Mouse (Mus musculus): ENCODE data around the gene Tob1. TPM values are rescaled to one million over a fixed set of nuclear protein-coding genes. Genes with fewer than 3 reads are reported as not detected.
A peak's percentile ranks its signal among the peaks of the same experiment; 100 is the strongest.

The Tob1 gene
- 172 and 175 TPM in 2 replicates for polyA plus RNA-seq (2012; ENCODE audit: insufficient read depth, insufficient read length, missing spikeins)

GRCm38 (mm10) chr11:94211124-94211603 is at the start of gene Tob1:
TSS of gene Tob1 (plus strand) at chr11:94211454.
- H3K27ac ChIP-seq (replicated peaks; ENCODE audit: low read depth, low read length): peak within 1 kb of the TSS; percentile 96
- H3K4me1 ChIP-seq (ENCODE audit: control insufficient read depth, insufficient read depth, insufficient read length, low read length): no peaks in the 10 kb centered on the region
- peak within 1 kb of the TSS; percentile 82 for H3K4me3 ChIP-seq (ENCODE audit: insufficient read depth, low read depth, low read length)

GRCm38 (mm10) chr11:94161867-94162581 is 49.2 kb upstream of the Tob1 start:
- peaks cover 31% of the 10 kb centered on the region for H3K4me1 ChIP-seq (ENCODE audit: control insufficient read depth, insufficient read depth, insufficient read length, low read length)
- no peak overlapping the region for H3K4me3 ChIP-seq (ENCODE audit: insufficient read depth, low read depth, low read length)
- H3K27ac ChIP-seq (replicated peaks; ENCODE audit: low read depth, low read length): peak overlapping the region; percentile 99

GRCm38 (mm10) chr11:94163005-94163767 is 48.1 kb upstream of the Tob1 start:
- Histone ChIP-seq H3K4me3 (ENCODE audit: insufficient read depth, low read depth, low read length) (no peak overlapping the region), H3K4me1 (ENCODE audit: control insufficient read depth, insufficient read depth, insufficient read length, low read length) (peaks cover 31% of the 10 kb centered on the region), H3K27ac (replicated peaks; ENCODE audit: low read depth, low read length) (peak overlapping the region; percentile 99)

GRCm38 (mm10) chr11:94165745-94166144 is 45.5 kb upstream of the Tob1 start:
- Histone ChIP-seq H3K27ac (replicated peaks; ENCODE audit: low read depth, low read length) (no peak overlapping the region), H3K4me3 (ENCODE audit: insufficient read depth, low read depth, low read length) (no peak overlapping the region), H3K4me1 (ENCODE audit: control insufficient read depth, insufficient read depth, insufficient read length, low read length) (peaks cover 23% of the 10 kb centered on the region)

GRCm38 (mm10) chr11:94168238-94168637 is 43.0 kb upstream of the Tob1 start:
- Histone ChIP-seq H3K27ac (replicated peaks; ENCODE audit: low read depth, low read length) (no peak overlapping the region), H3K4me3 (ENCODE audit: insufficient read depth, low read depth, low read length) (no peak overlapping the region), H3K4me1 (ENCODE audit: control insufficient read depth, insufficient read depth, insufficient read length, low read length) (peaks cover 4% of the 10 kb centered on the region)

GRCm38 (mm10) chr11:94169596-94169995 is 41.7 kb upstream of the Tob1 start:
- H3K4me1 ChIP-seq (ENCODE audit: control insufficient read depth, insufficient read depth, insufficient read length, low read length): no peaks in the 10 kb centered on the region; the same call in 1 of the 2 replicates
- H3K27ac ChIP-seq (replicated peaks; ENCODE audit: low read depth, low read length): no peak overlapping the region
- no peak overlapping the region for H3K4me3 ChIP-seq (ENCODE audit: insufficient read depth, low read depth, low read length)

- Histone ChIP-seq H3K4me1 (ENCODE audit: control insufficient read depth, insufficient read depth, insufficient read length, low read length) (peaks cover 9% of the 10 kb centered on the region), H3K27ac (replicated peaks; ENCODE audit: low read depth, low read length) (no peak overlapping the region), H3K4me3 (ENCODE audit: insufficient read depth, low read depth, low read length) (no peak overlapping the region)
These were observed 39.6 kb upstream of the Tob1 start for GRCm38 (mm10) chr11:94171691-94172090.

GRCm38 (mm10) chr11:94172186-94172585 is 39.1 kb upstream of the Tob1 start:
- peaks cover 9% of the 10 kb centered on the region for H3K4me1 ChIP-seq (ENCODE audit: control insufficient read depth, insufficient read depth, insufficient read length, low read length)
- no peak overlapping the region for H3K27ac ChIP-seq (replicated peaks; ENCODE audit: low read depth, low read length)

GRCm38 (mm10) chr11:94173726-94174146 is 37.5 kb upstream of the Tob1 start:
- Histone ChIP-seq H3K4me1 (ENCODE audit: control insufficient read depth, insufficient read depth, insufficient read length, low read length) (peaks cover 9% of the 10 kb centered on the region), H3K27ac (replicated peaks; ENCODE audit: low read depth, low read length) (no peak overlapping the region), H3K4me3 (ENCODE audit: insufficient read depth, low read depth, low read length) (no peak overlapping the region)

More at GRCm38 (mm10) chr11:94172186-94172585, 39.1 kb upstream of the Tob1 start:
- H3K4me3 ChIP-seq (ENCODE audit: insufficient read depth, low read depth, low read length): no peak overlapping the region

- peaks cover 9% of the 10 kb centered on the region for H3K4me1 ChIP-seq (ENCODE audit: control insufficient read depth, insufficient read depth, insufficient read length, low read length)
- H3K27ac ChIP-seq (replicated peaks; ENCODE audit: low read depth, low read length): 0 out of 2 replicates have a peak overlapping the region, but pooled peaks have one; percentile 34
These were observed 36.0 kb upstream of the Tob1 start for GRCm38 (mm10) chr11:94175288-94175687.

GRCm38 (mm10) chr11:94175694-94176093 is 35.6 kb upstream of the Tob1 start:
- Histone ChIP-seq H3K27ac (replicated peaks; ENCODE audit: low read depth, low read length) (0 out of 2 replicates have a peak overlapping the region, but pooled peaks have one; percentile 34), H3K4me1 (ENCODE audit: control insufficient read depth, insufficient read depth, insufficient read length, low read length) (peaks cover 9% of the 10 kb centered on the region), H3K4me3 (ENCODE audit: insufficient read depth, low read depth, low read length) (no peak overlapping the region)

More at GRCm38 (mm10) chr11:94175288-94175687, 36.0 kb upstream of the Tob1 start:
- H3K4me3 ChIP-seq (ENCODE audit: insufficient read depth, low read depth, low read length): no peak overlapping the region

- Histone ChIP-seq H3K4me3 (ENCODE audit: insufficient read depth, low read depth, low read length) (no peak overlapping the region), H3K4me1 (ENCODE audit: control insufficient read depth, insufficient read depth, insufficient read length, low read length) (peaks cover 15% of the 10 kb centered on the region), H3K27ac (replicated peaks; ENCODE audit: low read depth, low read length) (no peak overlapping the region)
These were observed 33.2 kb upstream of the Tob1 start for GRCm38 (mm10) chr11:94177841-94178585.

GRCm38 (mm10) chr11:94179768-94180167 is 31.5 kb upstream of the Tob1 start:
- Histone ChIP-seq H3K4me1 (ENCODE audit: control insufficient read depth, insufficient read depth, insufficient read length, low read length) (peaks cover 17% of the 10 kb centered on the region), H3K27ac (replicated peaks; ENCODE audit: low read depth, low read length) (no peak overlapping the region), H3K4me3 (ENCODE audit: insufficient read depth, low read depth, low read length) (no peak overlapping the region)

GRCm38 (mm10) chr11:94180194-94180593 is 31.1 kb upstream of the Tob1 start:
- H3K4me1 ChIP-seq (ENCODE audit: control insufficient read depth, insufficient read depth, insufficient read length, low read length): peaks cover 17% of the 10 kb centered on the region
- H3K27ac ChIP-seq (replicated peaks; ENCODE audit: low read depth, low read length): no peak overlapping the region
- H3K4me3 ChIP-seq (ENCODE audit: insufficient read depth, low read depth, low read length): no peak overlapping the region

- H3K27ac ChIP-seq (replicated peaks; ENCODE audit: low read depth, low read length): no peak overlapping the region
- peaks cover 9% of the 10 kb centered on the region for H3K4me1 ChIP-seq (ENCODE audit: control insufficient read depth, insufficient read depth, insufficient read length, low read length)
- no peak overlapping the region for H3K4me3 ChIP-seq (ENCODE audit: insufficient read depth, low read depth, low read length)
These were observed 29.6 kb upstream of the Tob1 start for GRCm38 (mm10) chr11:94181694-94182093.

All from brown adipose tissue, adult 24 weeks (tissue).